Mouse (Mus musculus) kidney, postnatal 0 days (tissue): Measurements from ENCODE around the gene Sik2. TPM values are rescaled to one million over a fixed set of nuclear protein-coding genes. Genes with fewer than 3 reads are reported as not detected.

Experiments used
- ATAC-seq: fragments of 200-750 bp; cut with Nextera tagmentation; replicated peaks from 2 replicates; pipeline ENCODE4 v1.8.0; 2017; ENCODE audit warnings: low read depth, moderate number of reproducible peaks, moderate TSS enrichment, moderate library complexity; ENCODE audit not compliant: low FRiP score
- DNase-seq: peaks from one replicate; pipeline ENCODE4 v3.0.0-alpha.2; 2016; ENCODE audit warnings: low spot score
- H3K27ac ChIP-seq: fragments of 300-500 bp; sonication (generic); 2 replicates; pipeline ENCODE4 v1.5.1; 2014; ENCODE audit warnings: mild to moderate bottlenecking
- H3K27me3 ChIP-seq: fragments of 300-500 bp; sonication (generic); 2 replicates; pipeline ENCODE4 v1.6.1; 2014; ENCODE audit warnings: low read length, mixed read lengths; ENCODE audit not compliant: insufficient read depth
- H3K36me3 ChIP-seq: fragments of 300-500 bp; sonication (generic); 2 replicates; pipeline ENCODE4 v1.6.1; 2014; ENCODE audit warnings: low read length, mixed read lengths; ENCODE audit not compliant: insufficient read depth
- H3K4me1 ChIP-seq: fragments of 300-500 bp; sonication (generic); replicated peaks from 2 replicates; pipeline ENCODE4 v1.6.1; 2014; ENCODE audit warnings: antibody characterized with exemption, low read length, mixed read lengths; ENCODE audit not compliant: insufficient read depth
- H3K4me2 ChIP-seq: fragments of 300-500 bp; sonication (generic); 2 replicates; pipeline ENCODE4 v1.6.1; 2014; ENCODE audit warnings: mild to moderate bottlenecking, low read length, moderate library complexity, mixed read lengths
- H3K4me3 ChIP-seq: fragments of 300-500 bp; sonication (generic); replicated peaks from 2 replicates; pipeline ENCODE4 v1.5.1; 2014; ENCODE audit warnings: low read depth, low read length
- H3K9ac ChIP-seq: fragments of 300-500 bp; sonication (generic); 2 replicates; pipeline ENCODE4 v1.6.1; 2014; ENCODE audit warnings: low read depth, low read length
- H3K9me3 ChIP-seq: fragments of 300-500 bp; sonication (generic); replicated peaks from 2 replicates; pipeline ENCODE4 v1.6.1; 2016; ENCODE audit warnings: low read length, inconsistent platforms, mixed read lengths
- CTCF ChIP-seq: IDR thresholded peaks from 2 replicates; pipeline ENCODE4 v1.5.1; 2016; ENCODE audit warnings: antibody characterized with exemption, low read depth, mild to moderate bottlenecking, moderate library complexity
- WGBS: fragments of 180-500 bp; shearing (Covaris S2); extraction: QIAGEN DNeasy Blood & Tissue Kit; methylation state at CpG from one replicate; pipeline ENCODE4 v1.1.7; 2014; 5-methylcytosine and 5-hydroxymethylcytosine counted together
- polyA plus RNA-seq: library from polyadenylated mRNA; unstranded; fragments of >200 nt; fragmentation: Nextera tagmentation; extraction: Ambion mirVana; gene quantifications from 2 replicates; pipeline ENCODE4 v1.2.1, GENCODE M21; 2015

Sik2 gene
- polyA plus RNA-seq, 1 experiment from 2014 or later: 12.5 TPM

DNA sequence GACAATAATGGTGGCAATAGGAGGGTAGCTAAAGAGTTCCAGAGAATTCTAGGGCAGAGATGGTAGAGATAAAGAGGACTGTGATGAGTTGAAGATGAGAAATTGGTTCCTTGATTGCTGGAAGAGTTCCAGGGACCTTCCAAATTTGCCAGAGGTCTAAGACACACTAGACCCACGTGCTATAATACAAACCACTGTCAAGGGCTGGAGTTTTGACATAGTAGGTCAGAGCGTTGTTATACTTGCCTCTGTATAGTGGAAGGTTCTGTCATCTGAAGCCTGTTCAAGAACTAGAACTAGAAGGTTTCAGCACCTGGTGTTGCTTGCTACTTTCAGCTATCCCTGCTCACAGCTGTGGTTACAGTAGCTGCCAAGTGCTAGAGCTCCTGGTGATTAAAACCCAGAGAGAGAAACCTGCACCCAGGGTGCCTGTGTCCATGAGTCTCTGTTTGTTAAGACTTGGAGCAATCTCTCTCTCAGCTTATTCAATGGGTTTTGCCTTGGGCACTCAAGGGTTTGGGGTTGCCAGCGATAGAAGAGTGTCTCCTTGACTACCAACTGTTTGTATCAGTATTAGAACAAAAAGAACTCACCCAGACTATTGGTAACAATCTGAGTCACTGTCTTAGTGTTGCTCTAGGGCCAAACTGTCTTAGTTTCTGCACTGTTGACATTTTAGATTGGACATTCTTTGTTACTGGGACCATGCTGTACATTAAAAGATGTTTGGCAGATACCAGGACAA lies 24.1 kb upstream of the Sik2 start:
- Histone ChIP-seq H3K27me3 (no peaks in the 10 kb centered on the region), H3K4me2 (no peak overlapping the region), H3K4me3 (no peak overlapping the region), H3K27ac (no peak overlapping the region), H3K9ac (no peak overlapping the region), H3K4me1 (no peaks in the 10 kb centered on the region), H3K36me3 (no peaks in the 10 kb centered on the region), H3K9me3 (no peaks in the 10 kb centered on the region)
- DNase-seq: no peak
- ATAC-seq: no peak
- TF ChIP-seq CTCF: no peak
- WGBS: 80% methylated on average over 3 of the region's 3 CpGs

DNA sequence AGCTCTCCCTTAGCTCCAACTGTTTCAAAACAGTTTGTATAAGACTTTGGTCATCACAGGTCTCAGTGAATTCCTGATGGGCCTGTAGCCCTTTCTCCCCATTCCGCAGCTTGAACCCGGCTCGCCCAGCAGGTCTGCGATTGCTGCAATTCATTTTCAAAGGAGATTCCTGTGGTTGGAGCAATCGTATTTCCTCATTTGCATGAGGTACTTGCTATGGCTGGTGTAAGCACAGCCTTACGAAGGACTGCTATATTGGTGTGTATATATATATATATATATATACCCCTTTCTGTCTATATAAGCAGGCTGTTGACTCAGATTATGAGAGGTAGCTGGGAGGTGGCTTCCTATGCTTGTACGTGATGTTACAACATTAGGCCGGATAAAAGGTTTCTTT lies 23.4 kb upstream of the Sik2 start:
- Histone ChIP-seq H3K9me3 (no peaks in the 10 kb centered on the region), H3K4me2 (no peak overlapping the region)

DNA sequence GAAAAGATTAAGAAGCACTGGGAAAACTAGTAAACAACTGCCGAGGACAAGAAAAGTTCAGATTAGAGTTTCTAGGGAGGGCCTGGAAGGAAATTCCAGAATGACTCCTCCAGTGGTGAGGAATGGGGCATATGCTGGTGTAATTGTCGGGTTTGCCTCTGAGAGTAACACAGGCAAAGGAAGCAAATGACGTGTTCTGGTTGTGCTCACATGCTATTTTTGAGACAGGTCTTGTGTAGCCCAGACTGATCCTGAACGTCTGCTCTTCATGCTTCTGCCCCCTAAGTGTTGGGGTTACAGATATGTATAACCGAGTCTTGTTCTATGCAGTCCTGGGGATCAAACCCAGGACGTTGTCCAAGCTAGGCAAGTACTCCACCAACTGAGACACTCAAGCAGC lies 22.7 kb upstream of the Sik2 start:
- DNase-seq (no peak), ATAC-seq (no peak)
- H3K4me3 ChIP-seq: no peak overlapping the region
- H3K9ac ChIP-seq: no peak overlapping the region
- H3K27me3 ChIP-seq: no peaks in the 10 kb centered on the region
- H3K4me2 ChIP-seq: no peak overlapping the region
- H3K27ac ChIP-seq: no peak overlapping the region
- H3K9me3 ChIP-seq: no peaks in the 10 kb centered on the region
- H3K4me1 ChIP-seq: no peaks in the 10 kb centered on the region
- H3K36me3 ChIP-seq: no peaks in the 10 kb centered on the region
- TF ChIP-seq CTCF: no peak
- WGBS: 48% methylated on average over 6 of the region's 6 CpGs

More for the DNA sequence above, 23.4 kb upstream of the Sik2 start:
- Histone ChIP-seq H3K4me3 (no peak overlapping the region), H3K9ac (no peak overlapping the region), H3K27me3 (no peaks in the 10 kb centered on the region), H3K27ac (no peak overlapping the region), H3K4me1 (no peaks in the 10 kb centered on the region), H3K36me3 (no peaks in the 10 kb centered on the region)
- 65% methylated on average over 8 of the region's 8 CpGs for WGBS
- DNase-seq (no peak), ATAC-seq (no peak)
- TF ChIP-seq CTCF: no peak

DNA sequence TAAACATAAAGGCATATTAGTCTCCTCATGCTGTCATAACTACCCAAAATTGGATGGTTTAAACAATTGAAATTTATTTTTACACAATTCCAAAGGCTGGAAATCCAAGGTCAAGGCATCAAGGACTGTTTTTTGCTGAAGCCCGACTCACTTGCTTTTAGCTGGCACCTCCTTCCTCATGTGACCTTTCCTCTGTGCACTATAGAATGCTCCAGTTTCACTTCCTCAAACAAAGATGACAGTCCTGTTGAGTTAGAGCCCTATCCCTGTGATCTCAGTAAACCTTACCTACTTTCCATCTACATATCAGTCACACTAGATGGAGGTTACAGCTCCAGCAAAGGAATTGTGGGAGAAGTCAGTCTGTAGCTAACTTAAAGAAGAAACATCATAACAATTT lies 21.3 kb upstream of the Sik2 start:
- TF ChIP-seq CTCF: no peak
- Histone ChIP-seq H3K9ac (no peak overlapping the region), H3K4me1 (no peaks in the 10 kb centered on the region), H3K4me3 (no peak overlapping the region), H3K9me3 (no peaks in the 10 kb centered on the region), H3K4me2 (no peak overlapping the region), H3K36me3 (no peaks in the 10 kb centered on the region), H3K27ac (no peak overlapping the region), H3K27me3 (no peaks in the 10 kb centered on the region)
- DNase-seq: no peak
- ATAC-seq: no peak
- WGBS: 31% methylated on average over 1 of the region's 1 CpGs

DNA sequence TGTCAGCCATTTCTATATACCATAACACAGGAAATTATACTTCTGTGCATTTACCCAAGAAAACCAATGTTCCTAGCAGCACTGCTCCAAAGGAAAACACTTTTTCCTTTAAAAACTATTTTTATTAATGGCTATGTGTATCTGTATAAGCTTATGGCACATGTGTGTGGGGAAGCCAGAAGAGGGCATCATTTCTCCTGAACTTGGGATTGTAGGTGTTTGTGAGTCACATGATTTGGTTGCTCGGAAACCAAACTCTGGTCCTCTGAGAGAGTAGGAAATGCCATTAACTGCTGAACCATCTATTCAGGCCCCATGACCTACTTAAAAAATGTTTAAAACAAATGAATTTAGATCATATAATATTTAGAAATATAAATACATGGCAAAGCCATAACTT lies 18.1 kb upstream of the Sik2 start:
- TF ChIP-seq CTCF: peak; percentile 32
- DNase-seq: no peak
- Histone ChIP-seq H3K4me3 (no peak overlapping the region), H3K4me2 (no peak overlapping the region), H3K27ac (no peak overlapping the region), H3K4me1 (no peaks in the 10 kb centered on the region), H3K9me3 (no peaks in the 10 kb centered on the region), H3K36me3 (no peaks in the 10 kb centered on the region), H3K27me3 (no peaks in the 10 kb centered on the region), H3K9ac (no peak overlapping the region)
- whole genome bisulfite sequencing: 90% methylated on average over 1 of the region's 1 CpGs
- no peak for ATAC-seq

DNA sequence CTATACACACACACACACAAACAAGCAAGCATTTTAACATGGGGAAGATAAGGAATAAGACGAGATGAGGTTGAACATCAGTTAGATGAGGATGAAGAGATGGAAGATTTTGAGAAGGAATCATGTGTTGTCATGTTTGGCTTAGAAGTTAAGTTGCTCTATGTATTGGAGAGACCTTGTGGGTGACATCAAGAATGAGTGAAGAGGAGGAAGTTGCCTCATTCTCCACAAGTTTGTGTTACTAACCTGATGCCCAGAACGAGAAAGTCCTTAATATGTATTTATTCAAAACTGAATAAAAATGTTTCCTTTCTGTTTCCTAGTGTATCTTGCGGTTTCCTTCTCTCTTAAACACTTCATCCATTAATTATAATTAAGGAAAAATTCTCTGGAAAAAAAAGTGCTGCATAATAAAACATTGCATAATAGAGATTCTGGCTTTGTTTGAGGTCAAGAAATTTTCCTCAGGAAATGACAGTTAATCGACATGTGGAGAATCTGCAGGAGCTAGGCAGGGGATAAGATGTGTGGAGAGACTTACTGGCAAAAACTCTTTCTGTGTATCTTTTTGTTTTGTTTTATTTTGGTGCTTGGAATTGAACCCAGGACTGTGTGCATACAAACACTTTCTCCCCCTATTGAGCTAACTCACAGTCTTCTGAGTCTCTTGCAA lies 12.4 kb upstream of the Sik2 start:
- no peak overlapping the region for H3K4me3 ChIP-seq
- H3K4me1 ChIP-seq: no peaks in the 10 kb centered on the region
- no peak for DNase-seq
- H3K27ac ChIP-seq: no peak overlapping the region
- no peaks in the 10 kb centered on the region for H3K9me3 ChIP-seq
- no peak for ATAC-seq
- WGBS: 81% methylated on average over 4 of the region's 4 CpGs
- no peak for TF ChIP-seq CTCF
- H3K36me3 ChIP-seq: no peaks in the 10 kb centered on the region
- no peak overlapping the region for H3K4me2 ChIP-seq
- no peak overlapping the region for H3K9ac ChIP-seq
- no peaks in the 10 kb centered on the region for H3K27me3 ChIP-seq
